Mouse (Mus musculus): Measurements from ENCODE around the gene Ttc37. TPM values are rescaled to one million over a fixed set of nuclear protein-coding genes. Genes with fewer than 3 reads are reported as not detected.

The Ttc37 gene
- polyA plus RNA-seq, 1 experiment from 2014 or later: 4.3 TPM

- no peak overlapping the region for H3K4me3 ChIP-seq (ENCODE audit: low read depth, low read length)
- H3K9ac ChIP-seq (ENCODE audit: low read depth, low read length): no peak overlapping the region
- no peak overlapping the region for H3K4me2 ChIP-seq (ENCODE audit: low read depth, low read length)
- no peak overlapping the region for H3K27ac ChIP-seq (ENCODE audit: low read length)
- no peak for ATAC-seq (ENCODE audit: low read depth)
- no peaks in the 10 kb centered on the region for H3K9me3 ChIP-seq (replicated peaks; ENCODE audit: control insufficient read depth, low read length)
- no peaks in the 10 kb centered on the region for H3K4me1 ChIP-seq (ENCODE audit: control insufficient read depth, low read depth, low read length)
- H3K36me3 ChIP-seq (ENCODE audit: control insufficient read depth, insufficient read depth): no peaks in the 10 kb centered on the region
- H3K27me3 ChIP-seq (ENCODE audit: control insufficient read depth, insufficient read depth, low read depth, low read length): no peaks in the 10 kb centered on the region
- 69% methylated on average over 12 of the region's 12 CpGs for WGBS (ENCODE audit: insufficient replicate concordance)
Measured at GRCm38 (mm10) chr13:76141117-76141808, 42.7 kb downstream of the Ttc37 start.

GRCm38 (mm10) chr13:76150483-76150882 lies 51.9 kb downstream of the Ttc37 start:
- no peak overlapping the region for H3K4me2 ChIP-seq (ENCODE audit: low read depth, low read length)
- H3K27me3 ChIP-seq (ENCODE audit: control insufficient read depth, insufficient read depth, low read depth, low read length): no peaks in the 10 kb centered on the region
- no peak overlapping the region for H3K27ac ChIP-seq (ENCODE audit: low read length)
- ATAC-seq (ENCODE audit: low read depth): no peak
- no peak overlapping the region for H3K4me3 ChIP-seq (ENCODE audit: low read depth, low read length)
- 82% methylated on average over 5 of the region's 5 CpGs for WGBS (ENCODE audit: insufficient replicate concordance)
- H3K9ac ChIP-seq (ENCODE audit: low read depth, low read length): no peak overlapping the region
- no peaks in the 10 kb centered on the region for H3K4me1 ChIP-seq (ENCODE audit: control insufficient read depth, low read depth, low read length)
- H3K9me3 ChIP-seq (replicated peaks; ENCODE audit: control insufficient read depth, low read length): no peaks in the 10 kb centered on the region
- H3K36me3 ChIP-seq (ENCODE audit: control insufficient read depth, insufficient read depth): peaks cover 2% of the 10 kb centered on the region; the same call in 1 of the 2 replicates

GRCm38 (mm10) chr13:76157099-76157498 lies 58.6 kb downstream of the Ttc37 start:
- WGBS (ENCODE audit: insufficient replicate concordance): 84% methylated on average over 3 of the region's 3 CpGs
- Histone ChIP-seq H3K9ac (ENCODE audit: low read depth, low read length) (no peak overlapping the region), H3K4me2 (ENCODE audit: low read depth, low read length) (no peak overlapping the region), H3K27ac (ENCODE audit: low read length) (no peak overlapping the region), H3K4me1 (ENCODE audit: control insufficient read depth, low read depth, low read length) (no peaks in the 10 kb centered on the region), H3K9me3 (replicated peaks; ENCODE audit: control insufficient read depth, low read length) (no peaks in the 10 kb centered on the region), H3K4me3 (ENCODE audit: low read depth, low read length) (no peak overlapping the region), H3K27me3 (ENCODE audit: control insufficient read depth, insufficient read depth, low read depth, low read length) (no peaks in the 10 kb centered on the region), H3K36me3 (ENCODE audit: control insufficient read depth, insufficient read depth) (peaks cover 2% of the 10 kb centered on the region)
- ATAC-seq (ENCODE audit: low read depth): no peak

DNA sequence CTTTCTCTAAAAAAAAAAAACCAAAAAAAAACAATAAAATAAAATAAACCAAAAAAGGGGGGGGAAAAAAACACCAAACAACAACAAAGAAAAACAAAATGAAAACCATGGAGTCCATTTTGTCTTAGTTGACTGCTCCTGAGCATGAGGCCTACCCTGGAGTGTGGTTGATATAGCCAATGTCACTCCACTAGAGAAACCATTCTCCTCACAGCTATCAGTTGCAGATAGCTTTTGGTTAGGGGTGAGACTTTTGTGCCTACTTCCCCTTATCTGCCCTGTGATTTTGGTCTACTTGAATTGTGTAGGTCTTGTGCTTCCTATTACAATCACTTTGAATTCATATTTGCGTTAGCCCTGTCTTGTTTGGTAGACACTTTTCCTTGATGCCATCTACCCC lies 59.0 kb downstream of the Ttc37 start:
- no peaks in the 10 kb centered on the region for H3K4me1 ChIP-seq (ENCODE audit: control insufficient read depth, low read depth, low read length)
- H3K9me3 ChIP-seq (replicated peaks; ENCODE audit: control insufficient read depth, low read length): no peaks in the 10 kb centered on the region
- no peaks in the 10 kb centered on the region for H3K27me3 ChIP-seq (ENCODE audit: control insufficient read depth, insufficient read depth, low read depth, low read length)
- 94% methylated on average over 1 of the region's 1 CpGs for WGBS (ENCODE audit: insufficient replicate concordance)
- H3K36me3 ChIP-seq (ENCODE audit: control insufficient read depth, insufficient read depth): peaks cover 2% of the 10 kb centered on the region
- H3K27ac ChIP-seq (ENCODE audit: low read length): no peak overlapping the region
- H3K9ac ChIP-seq (ENCODE audit: low read depth, low read length): no peak overlapping the region
- H3K4me2 ChIP-seq (ENCODE audit: low read depth, low read length): no peak overlapping the region
- ATAC-seq (ENCODE audit: low read depth): no peak
- no peak overlapping the region for H3K4me3 ChIP-seq (ENCODE audit: low read depth, low read length)

DNA sequence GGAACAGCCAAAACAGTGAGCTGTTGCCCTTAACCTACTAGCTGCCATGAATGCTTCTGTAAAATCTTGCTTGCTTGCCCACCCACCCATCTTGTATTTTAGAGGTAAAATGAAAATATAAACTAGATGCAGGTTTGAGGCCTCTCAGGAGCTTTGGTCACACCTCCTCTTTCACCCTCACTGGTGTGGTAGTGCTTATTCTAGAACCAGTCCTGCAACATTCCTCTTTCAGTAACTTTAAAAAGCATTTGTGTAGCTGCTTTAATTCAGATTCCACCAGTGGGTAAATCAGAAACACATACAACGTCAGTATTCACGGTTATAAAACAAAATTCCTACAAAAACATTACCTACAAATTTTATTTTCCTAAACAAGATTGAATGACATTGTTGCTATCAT lies 62.1 kb downstream of the Ttc37 start:
- no peaks in the 10 kb centered on the region for H3K9me3 ChIP-seq (replicated peaks; ENCODE audit: control insufficient read depth, low read length)
- 69% methylated on average over 2 of the region's 2 CpGs for WGBS (ENCODE audit: insufficient replicate concordance)
- no peaks in the 10 kb centered on the region; the same call in 1 of the 2 replicates for H3K36me3 ChIP-seq (ENCODE audit: control insufficient read depth, insufficient read depth)
- no peak overlapping the region for H3K4me2 ChIP-seq (ENCODE audit: low read depth, low read length)
- H3K9ac ChIP-seq (ENCODE audit: low read depth, low read length): no peak overlapping the region
- no peak for ATAC-seq (ENCODE audit: low read depth)
- H3K4me1 ChIP-seq (ENCODE audit: control insufficient read depth, low read depth, low read length): no peaks in the 10 kb centered on the region
- H3K4me3 ChIP-seq (ENCODE audit: low read depth, low read length): no peak overlapping the region
- H3K27me3 ChIP-seq (ENCODE audit: control insufficient read depth, insufficient read depth, low read depth, low read length): no peaks in the 10 kb centered on the region
- H3K27ac ChIP-seq (ENCODE audit: low read length): no peak overlapping the region

GRCm38 (mm10) chr13:76174297-76174696 lies 75.8 kb downstream of the Ttc37 start:
- no peak for ATAC-seq (ENCODE audit: low read depth)
- Histone ChIP-seq H3K27ac (ENCODE audit: low read length) (no peak overlapping the region), H3K4me2 (ENCODE audit: low read depth, low read length) (no peak overlapping the region), H3K9ac (ENCODE audit: low read depth, low read length) (no peak overlapping the region), H3K4me3 (ENCODE audit: low read depth, low read length) (no peak overlapping the region), H3K36me3 (ENCODE audit: control insufficient read depth, insufficient read depth) (peaks cover 18% of the 10 kb centered on the region; the same call in 1 of the 2 replicates), H3K9me3 (replicated peaks; ENCODE audit: control insufficient read depth, low read length) (no peaks in the 10 kb centered on the region), H3K4me1 (ENCODE audit: control insufficient read depth, low read depth, low read length) (no peaks in the 10 kb centered on the region), H3K27me3 (ENCODE audit: control insufficient read depth, insufficient read depth, low read depth, low read length) (no peaks in the 10 kb centered on the region)

GRCm38 (mm10) chr13:76178700-76179099 lies 80.2 kb downstream of the Ttc37 start:
- no peak overlapping the region for H3K4me3 ChIP-seq (ENCODE audit: low read depth, low read length)
- no peak for ATAC-seq (ENCODE audit: low read depth)
- no peaks in the 10 kb centered on the region for H3K4me1 ChIP-seq (ENCODE audit: control insufficient read depth, low read depth, low read length)
- H3K27ac ChIP-seq (ENCODE audit: low read length): no peak overlapping the region
- WGBS (ENCODE audit: insufficient replicate concordance): 75% methylated on average over 5 of the region's 5 CpGs
- no peak overlapping the region for H3K4me2 ChIP-seq (ENCODE audit: low read depth, low read length)
- no peaks in the 10 kb centered on the region for H3K27me3 ChIP-seq (ENCODE audit: control insufficient read depth, insufficient read depth, low read depth, low read length)
- no peaks in the 10 kb centered on the region for H3K9me3 ChIP-seq (replicated peaks; ENCODE audit: control insufficient read depth, low read length)
- H3K9ac ChIP-seq (ENCODE audit: low read depth, low read length): no peak overlapping the region
- peaks cover 18% of the 10 kb centered on the region; the same call in 1 of the 2 replicates for H3K36me3 ChIP-seq (ENCODE audit: control insufficient read depth, insufficient read depth)

DNA sequence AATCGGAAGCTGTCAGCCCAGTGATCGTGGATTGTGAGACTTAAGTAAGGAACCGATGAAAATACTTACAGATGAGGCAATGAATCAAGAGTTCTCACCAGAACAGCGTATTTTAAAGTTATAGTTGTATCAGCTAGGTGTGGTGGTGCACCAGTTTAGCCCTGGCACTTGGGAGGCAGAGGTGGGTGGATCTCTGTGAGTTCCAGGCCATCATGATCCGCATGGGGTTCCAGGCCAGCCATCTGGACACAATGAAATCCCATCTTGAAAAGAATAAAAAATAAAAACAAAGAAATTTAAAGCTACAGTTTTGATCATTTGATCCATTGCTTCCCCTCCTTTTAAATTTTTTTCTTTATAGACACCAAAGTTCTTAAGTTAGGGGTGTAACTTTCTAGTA lies 89.1 kb downstream of the Ttc37 start:
- 80% methylated on average over 5 of the region's 5 CpGs for WGBS (ENCODE audit: insufficient replicate concordance)
- Histone ChIP-seq H3K27me3 (ENCODE audit: control insufficient read depth, insufficient read depth, low read depth, low read length) (no peaks in the 10 kb centered on the region), H3K9me3 (replicated peaks; ENCODE audit: control insufficient read depth, low read length) (no peaks in the 10 kb centered on the region), H3K4me2 (ENCODE audit: low read depth, low read length) (no peak overlapping the region), H3K27ac (ENCODE audit: low read length) (no peak overlapping the region), H3K4me3 (ENCODE audit: low read depth, low read length) (no peak overlapping the region), H3K4me1 (ENCODE audit: control insufficient read depth, low read depth, low read length) (no peaks in the 10 kb centered on the region), H3K9ac (ENCODE audit: low read depth, low read length) (no peak overlapping the region), H3K36me3 (ENCODE audit: control insufficient read depth, insufficient read depth) (no peaks in the 10 kb centered on the region)
- ATAC-seq (ENCODE audit: low read depth): no peak

GRCm38 (mm10) chr13:76189190-76189589 lies 90.7 kb downstream of the Ttc37 start:
- 68% methylated on average over 3 of the region's 3 CpGs for WGBS (ENCODE audit: insufficient replicate concordance)

More at GRCm38 (mm10) chr13:76189190-76189589, 90.7 kb downstream of the Ttc37 start:
- Histone ChIP-seq H3K27ac (ENCODE audit: low read length) (no peak overlapping the region), H3K9me3 (replicated peaks; ENCODE audit: control insufficient read depth, low read length) (no peaks in the 10 kb centered on the region), H3K4me3 (ENCODE audit: low read depth, low read length) (no peak overlapping the region), H3K36me3 (ENCODE audit: control insufficient read depth, insufficient read depth) (no peaks in the 10 kb centered on the region), H3K4me2 (ENCODE audit: low read depth, low read length) (no peak overlapping the region), H3K4me1 (ENCODE audit: control insufficient read depth, low read depth, low read length) (no peaks in the 10 kb centered on the region), H3K27me3 (ENCODE audit: control insufficient read depth, insufficient read depth, low read depth, low read length) (no peaks in the 10 kb centered on the region), H3K9ac (ENCODE audit: low read depth, low read length) (no peak overlapping the region)
- ATAC-seq (ENCODE audit: low read depth): no peak
